Mouse (Mus musculus): ENCODE measurements around the gene Gnl2. TPM values are rescaled to one million over a fixed set of nuclear protein-coding genes. Genes with fewer than 3 reads are reported as not detected.

Gnl2 gene
- 112 and 140 TPM in 2 replicates for polyA plus RNA-seq (2011; ENCODE audit: insufficient read depth, insufficient read length, low read depth, missing spikeins)

GRCm38 (mm10) chr4:125015806-125016635 lies at the start of gene Gnl2:
Gene Gnl2, plus strand, starts transcription at chr4:125016585.
- no peak within 1 kb of the TSS for H3K9ac ChIP-seq (ENCODE audit: low read depth, poor library complexity, severe bottlenecking)
- no peaks in the 10 kb centered on the region for H3K27me3 ChIP-seq (ENCODE audit: control insufficient read depth, insufficient read depth, low read length, poor library complexity, severe bottlenecking)
- no peaks in the 10 kb centered on the region for H3K4me1 ChIP-seq (ENCODE audit: control insufficient read depth, insufficient read depth, low read length)

GRCm38 (mm10) chr4:124968711-124969110 lies 47.7 kb upstream of the Gnl2 start:
- no peak overlapping the region for H3K27ac ChIP-seq (ENCODE audit: insufficient read depth, low read length)
- H3K9me3 ChIP-seq (replicated peaks; ENCODE audit: control insufficient read depth, insufficient read depth, low read length, poor library complexity, severe bottlenecking): no peaks in the 10 kb centered on the region
- H3K4me1 ChIP-seq (ENCODE audit: control insufficient read depth, insufficient read depth, low read length): no peaks in the 10 kb centered on the region
- no peaks in the 10 kb centered on the region for H3K27me3 ChIP-seq (ENCODE audit: control insufficient read depth, insufficient read depth, low read length, poor library complexity, severe bottlenecking)
- H3K36me3 ChIP-seq (ENCODE audit: control insufficient read depth, insufficient read depth, low read length, poor library complexity, severe bottlenecking): no peaks in the 10 kb centered on the region
- H3K9ac ChIP-seq (ENCODE audit: low read depth, poor library complexity, severe bottlenecking): no peak overlapping the region
- no peak overlapping the region for H3K4me3 ChIP-seq (ENCODE audit: low read depth, low read length)
- TF ChIP-seq EP300 (IDR thresholded peaks at IDR 0.05; ENCODE audit: insufficient read depth, low read depth, low read length) (no peak), POLR2A (IDR thresholded peaks at IDR 0.05; ENCODE audit: insufficient read depth, low read length) (no peak)

More at GRCm38 (mm10) chr4:125015806-125016635, at the start of gene Gnl2:
- no peaks in the 10 kb centered on the region for H3K36me3 ChIP-seq (ENCODE audit: control insufficient read depth, insufficient read depth, low read length, poor library complexity, severe bottlenecking)
- no peaks in the 10 kb centered on the region for H3K9me3 ChIP-seq (replicated peaks; ENCODE audit: control insufficient read depth, insufficient read depth, low read length, poor library complexity, severe bottlenecking)
- no peak within 1 kb of the TSS for H3K27ac ChIP-seq (ENCODE audit: insufficient read depth, low read length)
- no peak for TF ChIP-seq POLR2A (IDR thresholded peaks at IDR 0.05; ENCODE audit: insufficient read depth, low read length)
- no peak for TF ChIP-seq CTCF (IDR thresholded peaks at IDR 0.05; ENCODE audit: low read depth, low read length)
- no peak within 1 kb of the TSS for H3K4me3 ChIP-seq (ENCODE audit: low read depth, low read length)

GRCm38 (mm10) chr4:124969219-124969848 lies 47.1 kb upstream of the Gnl2 start:
- no peaks in the 10 kb centered on the region for H3K27me3 ChIP-seq (ENCODE audit: control insufficient read depth, insufficient read depth, low read length, poor library complexity, severe bottlenecking)
- H3K36me3 ChIP-seq (ENCODE audit: control insufficient read depth, insufficient read depth, low read length, poor library complexity, severe bottlenecking): no peaks in the 10 kb centered on the region
- no peaks in the 10 kb centered on the region for H3K4me1 ChIP-seq (ENCODE audit: control insufficient read depth, insufficient read depth, low read length)
- no peak overlapping the region for H3K9ac ChIP-seq (ENCODE audit: low read depth, poor library complexity, severe bottlenecking)
- no peak overlapping the region for H3K4me3 ChIP-seq (ENCODE audit: low read depth, low read length)
- TF ChIP-seq POLR2A (IDR thresholded peaks at IDR 0.05; ENCODE audit: insufficient read depth, low read length): no peak
- no peak for TF ChIP-seq CTCF (IDR thresholded peaks at IDR 0.05; ENCODE audit: low read depth, low read length)
- TF ChIP-seq EP300 (IDR thresholded peaks at IDR 0.05; ENCODE audit: insufficient read depth, low read depth, low read length): no peak
- H3K27ac ChIP-seq (ENCODE audit: insufficient read depth, low read length): no peak overlapping the region
- no peaks in the 10 kb centered on the region for H3K9me3 ChIP-seq (replicated peaks; ENCODE audit: control insufficient read depth, insufficient read depth, low read length, poor library complexity, severe bottlenecking)

DNA sequence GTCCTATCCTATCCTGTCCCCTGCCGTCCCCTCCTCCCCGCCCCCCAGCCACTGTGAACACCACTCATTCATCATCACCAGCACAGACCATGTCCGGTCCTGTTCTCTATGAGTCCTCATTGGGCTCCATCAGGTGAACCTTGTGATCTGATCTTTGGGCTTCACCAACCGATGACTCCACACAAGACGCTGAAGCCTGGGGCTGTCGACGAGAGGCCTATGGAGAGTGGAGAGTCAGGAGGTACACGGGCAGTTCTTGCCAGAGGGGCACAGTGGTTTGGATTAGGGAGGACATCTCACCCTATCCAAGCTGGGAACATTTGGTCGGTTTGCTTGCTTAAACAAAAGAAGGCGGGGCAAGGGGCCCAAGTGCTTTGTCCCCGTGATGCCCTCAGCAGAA lies 46.2 kb upstream of the Gnl2 start:
- Histone ChIP-seq H3K27ac (ENCODE audit: insufficient read depth, low read length) (no peak overlapping the region), H3K9ac (ENCODE audit: low read depth, poor library complexity, severe bottlenecking) (no peak overlapping the region), H3K4me3 (ENCODE audit: low read depth, low read length) (no peak overlapping the region), H3K27me3 (ENCODE audit: control insufficient read depth, insufficient read depth, low read length, poor library complexity, severe bottlenecking) (no peaks in the 10 kb centered on the region), H3K9me3 (replicated peaks; ENCODE audit: control insufficient read depth, insufficient read depth, low read length, poor library complexity, severe bottlenecking) (no peaks in the 10 kb centered on the region), H3K36me3 (ENCODE audit: control insufficient read depth, insufficient read depth, low read length, poor library complexity, severe bottlenecking) (no peaks in the 10 kb centered on the region), H3K4me1 (ENCODE audit: control insufficient read depth, insufficient read depth, low read length) (no peaks in the 10 kb centered on the region)
- TF ChIP-seq POLR2A (IDR thresholded peaks at IDR 0.05; ENCODE audit: insufficient read depth, low read length): no peak

GRCm38 (mm10) chr4:124970677-124971076 lies 45.7 kb upstream of the Gnl2 start:
- H3K27ac ChIP-seq (ENCODE audit: insufficient read depth, low read length): no peak overlapping the region
- H3K4me3 ChIP-seq (ENCODE audit: low read depth, low read length): no peak overlapping the region
- H3K9ac ChIP-seq (ENCODE audit: low read depth, poor library complexity, severe bottlenecking): no peak overlapping the region
- no peaks in the 10 kb centered on the region for H3K4me1 ChIP-seq (ENCODE audit: control insufficient read depth, insufficient read depth, low read length)
- TF ChIP-seq EP300 (IDR thresholded peaks at IDR 0.05; ENCODE audit: insufficient read depth, low read depth, low read length): no peak
- TF ChIP-seq POLR2A (IDR thresholded peaks at IDR 0.05; ENCODE audit: insufficient read depth, low read length): no peak
- TF ChIP-seq CTCF (IDR thresholded peaks at IDR 0.05; ENCODE audit: low read depth, low read length): no peak
- no peaks in the 10 kb centered on the region for H3K36me3 ChIP-seq (ENCODE audit: control insufficient read depth, insufficient read depth, low read length, poor library complexity, severe bottlenecking)
- H3K9me3 ChIP-seq (replicated peaks; ENCODE audit: control insufficient read depth, insufficient read depth, low read length, poor library complexity, severe bottlenecking): no peaks in the 10 kb centered on the region
- no peaks in the 10 kb centered on the region for H3K27me3 ChIP-seq (ENCODE audit: control insufficient read depth, insufficient read depth, low read length, poor library complexity, severe bottlenecking)

- no peak overlapping the region for H3K27ac ChIP-seq (ENCODE audit: insufficient read depth, low read length)
- H3K36me3 ChIP-seq (ENCODE audit: control insufficient read depth, insufficient read depth, low read length, poor library complexity, severe bottlenecking): no peaks in the 10 kb centered on the region
- H3K9ac ChIP-seq (ENCODE audit: low read depth, poor library complexity, severe bottlenecking): no peak overlapping the region
- H3K4me3 ChIP-seq (ENCODE audit: low read depth, low read length): no peak overlapping the region
- H3K27me3 ChIP-seq (ENCODE audit: control insufficient read depth, insufficient read depth, low read length, poor library complexity, severe bottlenecking): no peaks in the 10 kb centered on the region
- no peaks in the 10 kb centered on the region for H3K9me3 ChIP-seq (replicated peaks; ENCODE audit: control insufficient read depth, insufficient read depth, low read length, poor library complexity, severe bottlenecking)
- TF ChIP-seq POLR2A (IDR thresholded peaks at IDR 0.05; ENCODE audit: insufficient read depth, low read length) (no peak), EP300 (IDR thresholded peaks at IDR 0.05; ENCODE audit: insufficient read depth, low read depth, low read length) (no peak), CTCF (IDR thresholded peaks at IDR 0.05; ENCODE audit: low read depth, low read length) (no peak)
- no peaks in the 10 kb centered on the region for H3K4me1 ChIP-seq (ENCODE audit: control insufficient read depth, insufficient read depth, low read length)
Measured at GRCm38 (mm10) chr4:124971094-124971493, 45.3 kb upstream of the Gnl2 start.

All from ES-Bruce4 (cell line).